Mouse (Mus musculus): ENCODE measurements at regions not wholly inside any gene's neighbourhood (a gene's known extent, or its start where the extent isn't known, plus 50 kb on each side); places are given as distances from the start of the nearest gene placed in this dataset.

DNA sequence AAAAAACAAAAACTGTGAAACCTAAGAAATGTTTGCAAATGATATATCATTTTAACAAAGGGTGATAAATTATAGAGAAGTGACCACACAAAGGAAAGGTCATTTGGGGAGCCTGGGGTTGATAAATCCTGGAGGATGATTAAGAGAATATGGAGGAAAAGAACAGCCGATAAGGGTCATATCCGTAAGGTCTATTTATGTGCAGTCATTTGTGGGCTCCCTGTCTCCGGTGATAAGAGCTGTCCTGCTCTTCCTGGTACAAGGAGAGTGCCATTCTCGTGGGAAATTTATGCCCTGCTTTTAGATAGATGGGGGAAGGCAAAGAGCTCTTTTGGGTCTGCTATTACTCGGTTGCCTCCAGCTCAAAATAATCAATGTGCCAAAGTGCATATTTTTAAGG lies 175.9 kb upstream of the Jarid2 start:
- no peak overlapping the region for H3K27ac ChIP-seq
- no peaks in the 10 kb centered on the region for H3K27me3 ChIP-seq
- no peak overlapping the region for H3K4me2 ChIP-seq (replicated peaks)
- no peaks in the 10 kb centered on the region for H3K36me3 ChIP-seq
- no peak for ATAC-seq (ENCODE audit: insufficient number of reproducible peaks, insufficient read depth, low FRiP score, low TSS enrichment)
- peaks cover under 1% of the 10 kb centered on the region; the same call in 1 of the 2 replicates for H3K9me3 ChIP-seq
- no peak overlapping the region for H3K9ac ChIP-seq
- no peaks in the 10 kb centered on the region for H3K4me1 ChIP-seq
- WGBS = 82% methylated on average over 5 of the region's 5 CpGs
- H3K4me3 ChIP-seq = no peak overlapping the region

DNA sequence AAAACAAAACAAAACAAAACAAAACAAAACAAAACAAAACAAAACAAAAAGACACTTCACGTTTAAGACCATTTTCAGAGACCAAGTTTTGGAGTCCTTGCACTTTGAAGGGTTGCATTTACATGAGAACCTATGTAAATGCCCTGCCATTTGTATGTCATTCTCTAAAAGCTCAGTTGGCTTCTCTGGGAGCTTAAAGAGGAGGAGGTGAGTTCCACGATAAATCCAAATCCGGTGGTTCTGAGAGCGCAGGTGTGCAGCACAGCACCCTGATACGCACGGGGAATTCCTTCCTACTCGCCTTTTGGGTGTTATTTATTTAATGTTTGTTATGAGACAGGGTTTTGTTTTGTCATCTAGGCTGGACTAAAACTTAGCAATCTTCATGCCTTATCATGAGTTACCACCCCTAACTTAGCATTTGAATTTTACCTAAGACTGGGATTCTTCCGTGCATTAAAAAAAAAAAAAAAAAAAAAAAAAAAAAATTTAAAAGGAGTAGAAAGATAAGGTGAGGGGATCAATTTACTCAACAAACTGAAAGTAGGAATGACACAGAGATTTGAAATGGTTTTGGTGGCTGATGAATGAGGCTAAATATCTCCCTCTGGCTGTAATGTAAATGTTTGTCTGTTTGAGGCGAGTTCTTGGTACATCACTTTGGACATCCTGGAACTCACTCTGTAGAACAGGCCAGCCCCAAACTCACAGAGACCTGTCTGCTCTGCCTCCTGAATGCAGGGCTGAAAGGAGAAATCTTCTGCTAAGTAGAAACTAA lies 174.4 kb upstream of the Jarid2 start:
- 75% methylated on average over 9 of the region's 9 CpGs for WGBS
- no peak for ATAC-seq (ENCODE audit: insufficient number of reproducible peaks, insufficient read depth, low FRiP score, low TSS enrichment)
- Histone ChIP-seq H3K4me3 (no peak overlapping the region), H3K9ac (no peak overlapping the region), H3K4me1 (no peaks in the 10 kb centered on the region), H3K36me3 (no peaks in the 10 kb centered on the region), H3K4me2 (replicated peaks) (no peak overlapping the region), H3K9me3 (no peaks in the 10 kb centered on the region), H3K27me3 (no peaks in the 10 kb centered on the region), H3K27ac (no peak overlapping the region)

DNA sequence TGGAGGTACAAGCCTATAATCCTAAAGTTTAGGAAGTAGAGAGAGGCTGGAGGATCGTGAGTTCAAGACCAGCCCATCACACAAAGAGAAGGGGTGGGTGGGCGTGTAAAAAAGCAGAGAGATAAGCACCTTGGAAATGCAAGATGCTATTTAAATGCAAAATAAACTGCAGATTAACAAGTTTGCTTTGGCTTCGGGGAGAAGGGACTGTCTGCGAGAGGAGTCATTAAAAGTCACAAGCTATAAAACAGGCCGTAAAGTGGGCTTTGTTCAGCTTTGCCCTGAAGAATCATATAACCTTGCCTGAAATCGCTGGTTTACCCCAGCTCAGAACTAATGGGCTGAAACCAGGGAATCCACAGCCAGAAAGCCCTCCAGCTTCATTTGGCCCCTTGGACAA lies 173.3 kb upstream of the Jarid2 start:
- Histone ChIP-seq H3K4me3 (no peak overlapping the region), H3K9me3 (no peaks in the 10 kb centered on the region), H3K36me3 (no peaks in the 10 kb centered on the region), H3K27ac (no peak overlapping the region), H3K4me1 (no peaks in the 10 kb centered on the region), H3K4me2 (replicated peaks) (no peak overlapping the region), H3K9ac (no peak overlapping the region), H3K27me3 (no peaks in the 10 kb centered on the region)
- WGBS = 84% methylated on average over 6 of the region's 6 CpGs
- ATAC-seq (ENCODE audit: insufficient number of reproducible peaks, insufficient read depth, low FRiP score, low TSS enrichment) = no peak

DNA sequence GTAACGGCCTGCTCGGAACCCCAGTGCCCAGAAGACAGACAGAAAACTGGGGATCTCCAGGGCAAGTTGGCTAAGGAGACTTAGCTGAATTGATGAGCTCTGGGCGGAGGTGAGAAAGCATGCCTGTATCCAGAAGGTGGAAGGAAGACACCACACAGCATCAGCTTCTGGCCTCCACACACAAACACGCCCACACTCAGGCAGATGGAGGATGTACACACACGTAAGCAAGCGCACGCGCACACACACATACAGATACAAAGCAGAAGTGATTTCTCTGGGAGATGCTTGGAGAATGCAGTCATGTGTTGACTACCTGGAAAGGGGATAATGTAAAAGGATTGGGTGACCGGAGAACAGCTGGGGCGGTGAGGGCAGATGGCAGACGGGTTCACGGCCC lies 171.2 kb upstream of the Jarid2 start:
- no peak for ATAC-seq (ENCODE audit: insufficient number of reproducible peaks, insufficient read depth, low FRiP score, low TSS enrichment)
- WGBS = 85% methylated on average over 12 of the region's 12 CpGs
- H3K4me3 ChIP-seq = no peak overlapping the region
- no peak overlapping the region for H3K4me2 ChIP-seq (replicated peaks)
- H3K9ac ChIP-seq = no peak overlapping the region
- no peaks in the 10 kb centered on the region for H3K27me3 ChIP-seq
- no peaks in the 10 kb centered on the region for H3K4me1 ChIP-seq
- H3K36me3 ChIP-seq = no peaks in the 10 kb centered on the region
- H3K27ac ChIP-seq = no peak overlapping the region
- no peaks in the 10 kb centered on the region for H3K9me3 ChIP-seq

DNA sequence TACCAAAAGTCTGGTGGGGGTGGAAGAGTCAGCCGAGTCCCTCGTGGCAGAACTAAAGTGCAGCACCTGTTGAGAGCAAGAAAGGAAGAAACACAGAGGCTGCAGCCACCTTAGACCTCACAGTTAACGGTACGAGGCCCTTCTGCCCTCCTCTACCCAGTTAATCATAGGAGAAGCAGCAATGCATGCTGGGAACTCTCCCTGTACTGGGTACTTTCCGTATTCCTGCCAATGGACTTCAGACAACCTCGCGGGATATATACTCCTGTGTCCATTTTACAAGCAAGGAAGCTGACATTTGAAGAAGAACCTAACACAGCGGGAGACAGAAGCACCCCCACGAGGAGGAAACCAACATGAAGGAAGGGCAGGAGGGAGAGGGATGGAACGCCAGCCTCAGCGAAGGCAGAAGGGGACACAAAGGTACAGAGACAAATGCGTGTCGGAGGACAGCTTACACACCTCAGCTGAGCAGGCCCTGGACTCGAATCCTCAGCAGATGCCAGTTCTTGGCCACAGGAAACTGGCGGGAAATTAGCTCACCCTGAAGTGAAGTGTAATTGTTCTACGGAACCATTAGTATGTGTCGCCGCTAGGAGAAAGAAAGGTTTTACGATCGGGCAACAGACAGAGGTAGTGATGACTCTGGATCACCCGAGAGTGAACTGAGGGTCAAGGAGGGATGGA lies 170.6 kb upstream of the Jarid2 start:
- no peaks in the 10 kb centered on the region for H3K9me3 ChIP-seq

DNA sequence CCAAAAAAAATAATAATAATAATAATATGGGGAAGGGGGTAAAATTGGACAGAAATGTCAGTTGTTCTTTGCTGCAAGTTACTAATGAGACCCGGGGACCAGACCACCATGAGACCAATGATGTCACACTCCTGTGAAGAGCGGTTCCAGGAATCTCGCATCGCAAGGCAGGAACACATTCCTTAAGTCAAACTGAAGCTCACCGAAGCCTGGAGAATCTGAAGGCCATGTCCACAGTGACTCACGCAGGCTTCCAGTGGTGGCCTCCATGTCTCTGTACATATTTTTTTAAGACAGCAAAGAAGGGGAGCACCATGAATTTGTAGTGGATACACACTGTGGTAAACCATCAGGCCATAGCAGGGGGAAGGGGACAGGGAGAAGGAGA lies 170.1 kb upstream of the Jarid2 start:
- no peaks in the 10 kb centered on the region for H3K4me1 ChIP-seq
- no peak overlapping the region for H3K4me2 ChIP-seq (replicated peaks)
- ATAC-seq (ENCODE audit: insufficient number of reproducible peaks, insufficient read depth, low FRiP score, low TSS enrichment) = no peak
- no peak overlapping the region for H3K4me3 ChIP-seq
- no peak overlapping the region for H3K27ac ChIP-seq
- no peaks in the 10 kb centered on the region for H3K9me3 ChIP-seq
- H3K36me3 ChIP-seq = no peaks in the 10 kb centered on the region
- no peak overlapping the region for H3K9ac ChIP-seq
- H3K27me3 ChIP-seq = no peaks in the 10 kb centered on the region
- 92% methylated on average over 6 of the region's 6 CpGs for WGBS

More for the DNA sequence above, 170.6 kb upstream of the Jarid2 start:
- 89% methylated on average over 21 of the region's 21 CpGs for whole genome bisulfite sequencing
- H3K36me3 ChIP-seq = no peaks in the 10 kb centered on the region
- no peak overlapping the region for H3K4me2 ChIP-seq (replicated peaks)
- H3K4me1 ChIP-seq = no peaks in the 10 kb centered on the region
- no peak overlapping the region for H3K9ac ChIP-seq
- no peak overlapping the region for H3K27ac ChIP-seq
- H3K4me3 ChIP-seq = no peak overlapping the region
- no peak for ATAC-seq (ENCODE audit: insufficient number of reproducible peaks, insufficient read depth, low FRiP score, low TSS enrichment)
- no peaks in the 10 kb centered on the region for H3K27me3 ChIP-seq

DNA sequence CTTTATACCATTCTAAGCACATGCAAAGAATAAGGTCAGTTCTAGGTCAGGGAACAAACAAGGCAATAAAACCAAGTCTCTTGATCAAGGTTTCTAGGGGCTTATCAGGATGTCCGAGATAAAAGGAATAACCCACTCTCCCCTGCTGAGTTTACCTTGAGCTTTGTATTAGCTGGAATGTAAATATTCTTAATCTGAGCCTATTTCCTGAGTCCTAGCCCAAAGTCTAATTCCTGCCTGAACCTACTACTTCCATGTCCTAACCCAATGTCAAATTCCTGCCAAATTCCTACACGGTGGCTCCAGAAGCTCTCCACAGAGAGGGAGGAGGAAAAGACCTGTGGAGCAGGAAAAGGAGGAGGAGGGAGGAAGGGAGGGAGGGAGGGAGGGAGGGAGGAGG lies 169.6 kb upstream of the Jarid2 start:
- Histone ChIP-seq H3K36me3 (no peaks in the 10 kb centered on the region), H3K27me3 (no peaks in the 10 kb centered on the region), H3K4me1 (peaks cover 4% of the 10 kb centered on the region; the same call in 1 of the 2 replicates), H3K9ac (no peak overlapping the region), H3K4me3 (no peak overlapping the region), H3K9me3 (no peaks in the 10 kb centered on the region), H3K27ac (no peak overlapping the region), H3K4me2 (replicated peaks) (no peak overlapping the region)
- WGBS = 43% methylated on average over 2 of the region's 2 CpGs
- no peak for ATAC-seq (ENCODE audit: insufficient number of reproducible peaks, insufficient read depth, low FRiP score, low TSS enrichment)

DNA sequence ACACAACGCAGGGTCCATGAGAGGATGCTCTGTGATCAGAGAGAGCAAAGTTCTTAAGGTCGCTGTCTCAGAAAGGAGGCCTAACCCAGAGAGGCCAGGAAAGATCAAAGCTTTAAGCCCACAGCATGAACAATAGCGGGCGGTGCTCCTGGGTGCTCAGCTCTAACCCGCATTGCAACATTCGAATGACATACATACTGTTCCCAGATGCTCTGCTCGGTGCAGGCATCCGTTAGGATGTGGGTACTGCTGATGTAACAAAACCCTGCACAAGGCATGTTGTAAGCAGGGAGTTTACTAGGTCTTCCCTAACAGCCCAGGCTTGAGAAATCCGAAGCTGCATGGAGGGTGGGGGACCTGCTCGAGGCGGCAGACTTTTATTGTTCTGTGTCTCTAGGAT lies 164.6 kb upstream of the Jarid2 start:
- Histone ChIP-seq H3K4me3 (no peak overlapping the region), H3K36me3 (no peaks in the 10 kb centered on the region), H3K4me2 (replicated peaks) (no peak overlapping the region), H3K27me3 (no peaks in the 10 kb centered on the region), H3K27ac (peak overlapping the region; percentile 26), H3K9me3 (no peaks in the 10 kb centered on the region), H3K9ac (no peak overlapping the region), H3K4me1 (peaks cover 6% of the 10 kb centered on the region; the same call in 1 of the 2 replicates)
- 37% methylated on average over 11 of the region's 11 CpGs for WGBS
- ATAC-seq (ENCODE audit: insufficient number of reproducible peaks, insufficient read depth, low FRiP score, low TSS enrichment) = no peak

DNA sequence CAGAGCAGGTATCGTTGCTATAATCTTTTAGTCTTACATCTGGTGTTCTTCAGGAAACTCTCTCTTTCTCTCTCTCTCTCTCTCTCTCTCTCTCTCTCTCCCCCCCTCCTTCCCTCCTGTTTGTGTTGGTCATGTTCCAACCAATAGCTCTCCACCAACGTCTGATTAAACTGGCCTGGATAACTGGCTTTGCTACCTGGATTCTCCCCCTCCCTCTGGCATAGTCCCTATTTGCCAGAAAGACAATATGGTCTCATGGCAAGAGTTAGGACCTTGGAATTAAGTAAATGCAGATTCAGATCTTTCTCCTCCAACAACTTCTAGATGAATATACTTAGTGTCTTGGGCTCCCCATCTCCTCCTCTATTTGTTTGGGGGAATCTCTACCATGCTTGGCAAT lies 161.6 kb upstream of the Jarid2 start:
- Histone ChIP-seq H3K4me1 (peaks cover 6% of the 10 kb centered on the region; the same call in 1 of the 2 replicates), H3K27me3 (no peaks in the 10 kb centered on the region), H3K4me3 (no peak overlapping the region), H3K4me2 (replicated peaks) (no peak overlapping the region), H3K9me3 (peaks cover 4% of the 10 kb centered on the region; the same call in 1 of the 2 replicates), H3K9ac (no peak overlapping the region), H3K27ac (no peak overlapping the region), H3K36me3 (no peaks in the 10 kb centered on the region)
- no peak for ATAC-seq (ENCODE audit: insufficient number of reproducible peaks, insufficient read depth, low FRiP score, low TSS enrichment)
- 63% methylated on average over 2 of the region's 2 CpGs for WGBS

DNA sequence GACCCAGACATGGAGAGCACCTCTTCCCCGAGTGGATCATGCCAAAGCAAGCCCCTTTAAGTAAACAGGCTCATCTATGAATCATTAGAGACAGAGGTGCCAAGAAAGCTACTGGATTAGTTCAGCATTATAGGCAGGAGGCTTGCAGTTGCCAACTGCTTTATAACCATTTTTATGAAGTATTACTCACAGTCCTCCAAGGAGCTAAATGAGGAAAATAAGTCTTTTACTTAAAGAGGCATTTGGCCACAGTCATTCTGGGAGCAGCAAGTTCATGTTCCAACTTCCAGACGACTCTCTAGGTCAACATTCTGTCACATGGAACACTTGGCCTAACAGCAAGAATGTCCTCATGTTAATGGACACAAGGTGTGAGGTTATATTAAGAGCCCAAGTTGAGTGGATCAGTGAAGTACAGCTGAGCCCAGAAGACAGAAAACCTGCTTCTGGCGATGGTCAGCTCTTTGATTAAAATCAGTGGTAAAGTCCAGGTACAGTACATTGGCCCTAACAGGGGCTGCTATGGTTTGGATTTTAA lies 160.0 kb upstream of the Jarid2 start:
- H3K9ac ChIP-seq = no peak overlapping the region
- ATAC-seq (ENCODE audit: insufficient number of reproducible peaks, insufficient read depth, low FRiP score, low TSS enrichment) = no peak
- WGBS = 76% methylated on average over 3 of the region's 3 CpGs
- H3K36me3 ChIP-seq = no peaks in the 10 kb centered on the region
- no peak overlapping the region for H3K4me2 ChIP-seq (replicated peaks)
- H3K27me3 ChIP-seq = no peaks in the 10 kb centered on the region
- peaks cover 6% of the 10 kb centered on the region; the same call in 1 of the 2 replicates for H3K4me1 ChIP-seq
- H3K4me3 ChIP-seq = no peak overlapping the region
- peaks cover 4% of the 10 kb centered on the region; the same call in 1 of the 2 replicates for H3K9me3 ChIP-seq
- H3K27ac ChIP-seq = no peak overlapping the region

DNA sequence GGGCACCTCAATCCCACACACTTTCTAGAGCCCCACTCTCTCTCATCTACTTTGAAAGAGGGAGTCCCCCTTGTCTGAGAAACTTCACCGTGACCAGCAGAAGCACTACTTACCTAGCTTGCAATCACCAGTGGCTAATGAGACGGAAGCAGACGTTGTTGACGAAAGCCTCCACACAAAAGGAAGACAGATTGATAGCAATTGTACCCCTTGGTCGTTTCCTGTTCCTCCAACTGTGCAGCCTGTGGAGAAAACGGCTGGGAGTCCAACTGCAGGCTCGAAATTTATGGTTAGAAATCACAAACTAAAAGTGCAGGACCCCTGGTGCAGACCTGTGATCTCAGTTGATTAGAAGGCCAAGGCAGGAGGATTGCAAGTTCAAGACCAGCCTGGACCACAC lies 155.8 kb upstream of the Jarid2 start:
- Histone ChIP-seq H3K4me1 (no peaks in the 10 kb centered on the region), H3K9me3 (peaks cover 4% of the 10 kb centered on the region; the same call in 1 of the 2 replicates), H3K4me3 (no peak overlapping the region), H3K36me3 (no peaks in the 10 kb centered on the region), H3K27ac (no peak overlapping the region), H3K9ac (no peak overlapping the region), H3K27me3 (no peaks in the 10 kb centered on the region), H3K4me2 (replicated peaks) (no peak overlapping the region)
- 23% methylated on average over 7 of the region's 7 CpGs for whole genome bisulfite sequencing
- no peak for ATAC-seq (ENCODE audit: insufficient number of reproducible peaks, insufficient read depth, low FRiP score, low TSS enrichment)

DNA sequence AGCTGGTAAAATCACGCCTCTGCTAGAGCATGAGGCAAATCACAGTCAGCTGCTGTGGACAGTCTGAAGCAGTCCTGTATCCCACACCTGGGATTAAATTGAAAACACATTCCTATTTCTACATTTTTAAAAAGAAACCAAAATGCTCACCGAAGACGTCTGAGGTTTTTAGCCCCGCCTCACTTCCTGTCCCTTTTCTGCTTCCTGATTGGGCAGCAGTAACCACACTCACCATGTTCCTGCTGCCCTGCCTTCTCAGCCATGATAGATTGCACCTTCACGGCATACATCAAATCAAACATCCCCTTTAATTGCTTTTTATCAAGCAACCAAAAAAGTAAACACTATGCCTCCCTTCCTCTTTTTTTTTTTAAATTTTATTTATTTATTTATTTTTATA lies 150.1 kb upstream of the Jarid2 start:
- Histone ChIP-seq H3K4me2 (replicated peaks) (no peak overlapping the region), H3K4me1 (peaks cover 36% of the 10 kb centered on the region), H3K9ac (no peak overlapping the region), H3K27ac (no peak overlapping the region), H3K9me3 (peaks cover 6% of the 10 kb centered on the region), H3K36me3 (no peaks in the 10 kb centered on the region), H3K4me3 (no peak overlapping the region), H3K27me3 (no peaks in the 10 kb centered on the region)
- 68% methylated on average over 5 of the region's 5 CpGs for WGBS
- no peak for ATAC-seq (ENCODE audit: insufficient number of reproducible peaks, insufficient read depth, low FRiP score, low TSS enrichment)

All from embryonic facial prominence, embryonic 12.5 days (tissue).